Mouse (Mus musculus): ENCODE data around the gene Npr2.

Npr2 gene

DNA sequence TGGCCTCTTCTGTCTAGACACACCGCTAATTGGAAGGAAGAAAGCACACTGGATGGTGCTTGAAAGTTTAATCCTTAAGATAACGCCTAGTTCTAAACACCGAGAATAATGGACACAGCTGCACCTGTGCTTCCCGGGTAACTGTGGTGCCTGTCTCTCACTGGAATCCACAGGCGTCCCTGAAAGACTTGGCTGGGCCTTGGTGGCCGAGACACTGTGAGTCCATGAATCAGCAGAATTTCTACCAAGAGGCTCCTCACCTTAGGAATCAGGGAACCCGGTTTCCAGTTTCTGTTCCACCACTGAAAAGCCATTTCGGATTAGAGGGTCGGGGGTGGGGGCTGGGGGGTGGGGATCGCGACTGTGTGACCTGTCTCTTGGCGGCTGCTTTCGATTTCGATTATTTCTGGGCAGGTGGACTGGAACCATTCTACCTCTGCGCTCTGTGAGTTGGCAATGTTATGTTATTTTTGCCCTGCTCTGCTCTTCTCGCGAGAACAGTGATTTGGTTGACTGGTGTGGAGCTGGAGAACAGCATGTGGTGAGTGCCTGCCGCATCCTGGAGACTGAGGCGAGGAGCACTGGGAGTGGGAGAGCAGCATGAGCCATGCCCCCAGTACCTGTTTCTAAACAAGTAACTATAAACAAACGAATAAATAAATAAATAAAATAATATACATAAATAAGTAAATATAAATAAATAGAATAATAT lies 2.5 kb upstream of the Npr2 start:
- no peak for DNase-seq

DNA sequence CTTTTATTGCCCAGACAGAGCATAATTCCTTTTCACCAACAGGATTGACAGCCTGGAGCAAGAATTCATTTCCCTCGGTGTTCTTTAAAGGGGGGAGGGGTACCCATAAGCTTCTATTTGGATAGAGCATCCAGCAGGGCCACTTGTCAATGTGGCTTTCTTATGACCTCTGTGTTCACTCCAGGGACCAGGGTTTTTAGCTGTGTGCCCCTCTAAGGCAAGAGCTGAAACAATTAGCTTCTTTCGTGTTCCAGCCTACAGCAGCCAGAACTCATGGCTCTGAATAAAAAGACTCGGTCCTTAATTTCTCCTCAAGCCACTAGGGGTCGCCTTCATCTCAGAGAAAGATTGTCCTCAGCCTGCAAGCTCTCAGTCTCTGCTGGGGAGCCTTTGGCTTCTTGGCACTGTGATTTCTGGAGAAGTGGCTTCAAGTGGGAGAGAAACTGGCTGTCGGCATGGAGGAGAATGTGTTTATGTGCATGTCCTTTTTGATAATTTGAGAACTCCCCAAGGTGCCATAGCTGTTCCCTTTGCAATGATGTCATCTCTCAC lies 1.6 kb upstream of the Npr2 start:
- peak; percentile 89 to 90 for DNase-seq

- DNase-seq: no peak
Measured at GRCm38 (mm10) chr4:43630671-43631045, 1.1 kb upstream of the Npr2 start.

GRCm38 (mm10) chr4:43631956-43632920 lies 503 bp downstream of the Npr2 start:
- peak; percentile 30 to 45 for DNase-seq

DNA sequence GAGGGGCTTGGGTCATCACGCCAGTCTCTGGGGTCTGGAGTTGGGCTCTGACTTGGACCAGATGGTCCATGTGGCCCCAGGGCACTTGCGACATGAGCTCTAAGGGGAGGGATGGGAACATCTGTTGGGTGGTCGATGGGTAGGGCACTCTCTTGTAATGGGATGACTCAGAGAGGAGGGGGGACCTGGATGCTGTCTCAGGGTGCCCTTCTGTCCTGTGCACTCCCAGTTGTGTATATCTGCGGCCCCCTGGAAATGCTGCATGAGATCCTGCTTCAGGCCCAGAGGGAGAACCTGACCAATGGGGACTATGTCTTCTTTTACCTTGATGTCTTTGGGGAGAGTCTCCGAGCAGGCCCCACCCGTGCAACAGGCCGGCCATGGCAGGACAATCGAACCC lies 1.6 kb downstream of the Npr2 start:
- no peak for DNase-seq

GRCm38 (mm10) chr4:43633736-43634135 lies 2.0 kb downstream of the Npr2 start:
- no peak for DNase-seq

- no peak for DNase-seq
Measured at GRCm38 (mm10) chr4:43634621-43635374, 3.1 kb downstream of the Npr2 start.

DNA sequence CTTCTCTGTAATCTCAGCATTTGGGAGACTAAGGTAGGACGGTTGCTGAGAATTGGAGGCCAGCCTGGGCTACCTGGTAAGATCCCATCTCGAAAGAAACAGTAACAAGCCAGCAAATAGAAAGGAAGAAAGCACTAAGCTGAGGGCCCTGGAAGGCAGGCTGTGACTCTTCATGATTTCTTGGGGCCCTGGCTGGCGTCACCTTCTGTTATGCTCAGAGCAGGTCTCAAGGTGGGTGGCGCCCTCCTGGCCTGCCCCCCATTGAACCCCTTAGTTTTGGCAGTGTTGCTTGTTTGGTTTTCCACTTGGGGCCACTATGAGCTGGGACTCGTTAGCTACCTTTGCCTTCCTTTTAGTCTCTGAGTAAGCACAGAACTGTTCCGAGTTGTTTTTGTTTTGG lies 5.0 kb downstream of the Npr2 start:
- DNase-seq: no peak

- no peak for DNase-seq
Measured at GRCm38 (mm10) chr4:43640076-43640475, 8.3 kb downstream of the Npr2 start.

DNA sequence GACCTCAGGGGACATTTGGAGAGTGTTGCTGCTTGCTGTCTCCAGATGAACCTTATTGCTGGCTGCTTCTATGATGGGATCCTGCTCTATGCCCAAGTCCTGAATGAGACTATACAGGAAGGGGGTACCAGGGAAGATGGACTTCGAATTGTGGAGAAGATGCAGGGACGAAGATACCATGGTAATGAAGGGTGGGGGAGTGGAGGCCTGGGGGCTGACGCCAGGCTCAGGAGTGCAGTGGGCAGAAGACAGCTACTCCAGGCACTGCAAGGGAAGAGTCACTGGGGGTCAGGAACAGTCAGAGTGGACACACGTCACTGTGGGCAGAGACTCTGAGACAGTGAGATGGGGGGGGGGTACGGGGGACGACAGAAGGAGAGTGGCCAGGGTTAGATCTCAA lies 8.8 kb downstream of the Npr2 start:
- DNase-seq: no peak

GRCm38 (mm10) chr4:43649783-43650182 lies 18.0 kb downstream of the Npr2 start:
- no peak for DNase-seq

DNA sequence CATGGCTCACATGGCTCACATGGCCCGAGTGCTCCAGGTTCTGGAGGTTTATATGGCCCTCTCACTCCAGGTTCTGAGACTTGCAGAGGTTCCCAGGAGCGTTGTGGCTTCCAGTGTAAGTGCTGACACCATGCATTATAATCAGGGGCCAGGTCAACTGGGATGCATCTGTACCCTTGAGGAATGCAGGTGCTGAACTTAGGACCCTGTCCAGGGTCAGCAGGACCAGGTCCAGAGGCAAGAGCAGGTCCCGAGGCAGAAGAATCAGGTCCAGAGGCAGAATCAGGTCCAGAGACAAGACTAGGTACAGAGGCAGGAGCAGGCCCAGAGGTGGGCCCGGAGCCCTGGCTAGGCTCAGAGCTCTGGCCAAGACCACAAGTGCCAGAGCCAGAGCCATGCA lies 21.0 kb downstream of the Npr2 start:
- DNase-seq: peak; percentile 71 to 81

GRCm38 (mm10) chr4:43653161-43654015 lies 21.7 kb downstream of the Npr2 start, which contains the start of gene Spag8:
Gene Spag8, minus strand, starts transcription at chr4:43653594.
- DNase-seq: peak in 1 of 2 experiments; percentile 65

DNA sequence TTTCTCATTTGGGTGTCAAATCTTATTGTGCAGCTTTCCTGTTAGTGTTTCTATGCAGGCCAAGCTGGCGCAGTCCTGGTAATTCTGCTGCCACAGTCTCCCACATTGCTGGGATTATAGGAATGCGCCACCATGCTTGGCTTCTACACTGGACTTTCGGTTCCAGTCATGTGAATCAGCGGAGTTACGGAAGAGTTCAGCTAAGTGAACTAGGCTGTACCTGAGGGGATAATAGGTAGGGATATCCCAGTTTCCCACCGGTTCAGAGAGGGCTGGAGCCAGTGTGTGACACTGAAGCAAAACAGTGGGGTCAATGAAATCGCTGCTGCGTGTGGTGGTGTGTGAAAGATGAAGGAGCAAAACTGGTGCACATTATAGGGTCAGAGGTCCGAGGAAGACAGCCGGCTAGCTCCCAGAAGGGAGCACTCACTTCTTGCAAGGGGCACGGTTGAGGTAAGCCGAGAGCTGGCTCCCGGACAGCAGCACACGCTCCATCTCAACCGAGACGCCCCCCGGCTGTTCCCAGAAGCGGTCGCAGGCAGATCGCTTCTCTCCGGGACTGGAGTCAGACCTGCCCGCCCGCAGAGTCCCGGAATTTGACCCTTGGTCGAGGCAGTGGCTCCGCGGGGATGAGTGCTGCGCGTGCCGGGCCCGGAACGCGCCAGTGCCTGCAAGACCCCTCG lies 24.1 kb downstream of the Npr2 start:
- DNase-seq: peak; percentile 62 to 71

DNA sequence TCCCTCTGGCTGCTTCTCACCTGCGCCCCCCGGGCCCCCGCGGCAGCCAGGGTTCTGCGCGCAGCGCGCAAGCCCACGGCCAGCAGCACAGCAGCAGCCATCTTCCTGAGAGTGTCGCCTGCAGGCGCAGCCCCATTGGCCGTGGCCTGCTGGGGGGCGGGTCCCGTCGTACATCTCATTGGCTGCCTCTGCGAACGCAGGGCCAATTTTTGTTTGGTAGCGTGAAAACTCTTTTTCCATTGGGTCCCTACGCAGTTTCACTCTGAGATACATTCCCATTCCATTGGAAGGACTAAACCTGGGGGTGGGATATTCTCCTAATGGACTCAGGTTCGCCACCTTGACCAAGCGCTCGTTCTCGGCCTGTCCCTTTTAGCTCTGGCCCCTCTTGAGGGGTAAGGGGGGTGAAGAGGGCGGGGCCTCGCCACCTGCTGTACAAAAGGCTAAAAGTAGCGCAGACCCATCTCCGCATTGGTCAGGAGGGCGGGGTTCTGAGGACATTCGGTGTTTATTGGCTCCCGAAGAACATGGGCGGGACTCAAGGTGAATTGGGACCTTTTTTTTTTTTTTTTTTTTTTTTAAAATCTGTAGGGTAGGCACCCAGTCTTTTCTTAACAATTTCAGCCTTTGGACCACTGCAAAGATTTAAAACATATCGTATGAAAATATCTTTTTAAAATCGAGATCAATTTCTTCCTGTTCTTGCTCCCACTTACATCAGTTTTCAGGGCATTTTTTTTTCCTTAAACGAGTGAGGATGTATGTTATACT lies 24.8 kb downstream of the Npr2 start, which contains the start of gene Hint2:
Gene Hint2, minus strand, starts transcription at position 128 of the 771 bp plus-strand sequence.
- DNase-seq: peak; percentile 96 to 99

DNA sequence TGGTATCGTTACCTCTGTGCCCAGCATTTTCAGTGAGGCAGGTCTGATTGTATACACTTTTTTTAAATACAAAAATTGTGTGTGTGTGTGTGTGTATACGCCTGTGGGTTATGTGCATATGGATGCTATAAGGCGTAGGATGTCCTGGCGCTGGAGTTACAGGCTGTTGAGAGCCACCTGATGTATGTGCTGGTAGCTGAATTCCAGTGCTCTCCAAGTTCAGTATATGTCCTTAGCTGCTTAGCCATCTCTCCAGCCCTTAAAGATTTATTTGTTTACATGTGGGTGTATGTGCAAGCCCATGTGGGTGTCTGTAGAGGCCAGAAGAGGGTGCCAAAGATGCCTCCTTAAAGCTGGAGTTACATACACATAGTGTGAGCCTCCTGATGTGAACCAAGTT lies 25.4 kb downstream of the Npr2 start:
- DNase-seq: no peak

DNA sequence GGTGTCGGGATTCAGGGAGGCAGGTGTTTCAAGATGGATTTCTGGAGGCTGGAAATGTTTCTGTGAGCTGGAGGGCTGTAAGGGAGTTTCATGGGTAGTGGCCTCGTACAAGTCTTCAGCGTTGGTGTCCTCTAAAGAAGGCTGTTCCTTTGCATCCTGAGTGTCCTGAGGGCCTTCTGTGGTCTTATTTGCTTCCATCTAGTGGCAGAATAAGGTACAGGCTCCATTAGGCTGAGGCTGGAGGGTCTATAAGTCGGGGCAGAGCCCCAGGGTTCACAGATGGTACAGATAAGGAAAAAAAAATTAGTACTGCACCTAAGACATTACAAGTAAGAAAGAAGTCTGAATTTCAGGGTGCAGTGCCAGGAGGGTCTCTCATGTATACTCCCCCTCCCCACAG lies 34.7 kb downstream of the Npr2 start:
- DNase-seq: peak; percentile 29 to 37

DNA sequence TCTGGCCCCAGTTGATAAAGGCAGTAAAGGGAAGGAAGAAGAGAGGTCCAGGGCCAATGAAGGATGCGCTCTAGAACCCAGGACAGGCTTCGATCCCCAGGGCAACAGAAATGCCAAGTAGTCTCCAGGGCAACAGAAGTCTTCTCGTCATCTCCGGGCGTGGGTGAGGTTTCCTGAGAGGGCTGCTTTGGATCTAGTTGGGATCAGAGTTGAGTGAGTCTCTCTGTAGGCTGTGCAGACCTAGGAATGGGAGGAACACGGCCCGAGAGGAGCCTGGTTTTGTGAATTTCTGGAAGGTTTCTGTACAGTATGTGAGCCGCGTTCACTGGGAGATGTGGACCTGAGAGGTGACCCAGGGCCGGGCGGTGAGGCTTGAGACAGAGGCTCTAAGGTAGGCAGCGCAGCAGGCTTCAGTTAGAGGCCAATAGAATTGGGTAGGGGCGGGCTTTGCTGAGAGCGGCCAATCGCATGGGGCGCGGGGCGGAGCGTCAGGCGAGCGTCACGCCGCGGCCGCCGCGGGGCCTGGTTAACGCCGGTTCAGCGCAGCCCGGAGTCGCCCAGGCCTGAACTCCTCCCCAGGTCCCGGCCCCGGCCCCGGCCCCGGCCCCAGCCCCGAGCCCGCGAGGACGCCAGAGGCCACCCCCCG lies 37.2 kb downstream of the Npr2 start, which contains the start of the genes Tmem8b and Fam221b:
Gene Tmem8b, plus strand, starts transcription at position 190 of the 646 bp plus-strand sequence.
Gene Fam221b, minus strand, starts transcription at position 364 of the 646 bp plus-strand sequence.
- DNase-seq: peak; percentile 92 to 95

DNA sequence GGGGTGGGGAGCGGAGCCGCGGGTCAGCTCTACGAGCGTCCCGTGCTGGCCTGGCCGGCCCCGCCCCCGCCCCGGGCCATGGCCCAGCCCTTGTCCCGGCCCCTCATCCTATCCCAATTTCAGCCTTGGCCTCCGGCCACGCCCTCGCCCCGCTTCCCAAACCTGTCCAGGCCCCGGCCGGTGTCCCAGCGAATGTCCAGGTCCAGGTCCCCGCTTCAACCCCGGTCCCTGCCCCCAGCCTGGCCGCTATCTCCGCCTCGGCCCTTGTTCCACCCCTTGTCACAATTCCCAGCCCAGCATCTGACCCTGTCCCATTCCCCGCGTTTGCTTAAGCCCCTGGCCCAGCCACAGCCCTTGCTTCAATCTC lies 37.7 kb downstream of the Npr2 start:
- peak; percentile 64 to 84 for DNase-seq

DNA sequence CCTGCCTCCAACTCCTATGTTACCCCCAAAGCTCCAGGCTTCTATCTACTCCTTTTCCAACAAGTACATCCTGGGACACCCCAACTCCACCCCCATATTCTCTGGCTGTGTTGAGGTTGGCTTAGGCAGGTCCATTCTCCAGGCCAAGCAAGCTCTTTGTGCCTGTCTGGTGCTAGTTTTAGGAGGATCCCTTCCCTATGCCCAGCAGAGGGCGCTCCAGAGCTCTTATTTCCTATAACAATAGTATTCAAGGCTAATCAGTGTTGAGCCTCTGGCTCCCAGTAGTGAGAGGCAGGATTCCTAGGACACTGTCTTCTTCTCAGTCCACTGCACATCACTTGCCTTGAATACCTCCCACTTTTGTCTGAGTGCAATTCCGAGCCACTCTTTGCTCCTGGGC lies 40.3 kb downstream of the Npr2 start:
- DNase-seq: peak; percentile 92 to 98

Data from kidney, postnatal 36 days (tissue).